Mouse (Mus musculus): ENCODE results near the gene Sart1.

Sart1 gene

GRCm38 (mm10) chr19:5388588-5389242, at the start of gene Sart1:
Gene Sart1, minus strand, starts transcription at chr19:5388703.
- peak; percentile 96 for DNase-seq (ENCODE audit: low spot score)

DNA sequence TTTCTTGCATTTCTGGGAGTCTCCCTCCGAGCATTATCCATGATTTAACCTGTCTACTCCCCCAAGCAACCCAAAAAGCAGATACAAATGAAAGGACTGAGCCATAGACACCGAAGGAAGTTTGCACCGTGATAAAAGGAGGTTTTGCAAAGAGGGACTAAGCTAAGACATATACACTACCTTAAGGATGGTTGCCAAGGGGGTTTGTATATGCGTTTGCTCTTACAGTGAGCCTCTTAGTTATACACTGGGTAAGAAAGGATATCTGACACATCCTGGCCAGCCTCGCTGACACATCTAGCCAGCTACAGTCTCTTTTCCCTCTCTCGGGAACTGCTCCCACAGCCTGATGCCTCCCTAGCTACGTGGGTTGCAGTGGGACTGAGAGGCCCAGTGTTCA, 45.4 kb upstream of the Sart1 start:
- DNase-seq (ENCODE audit: low spot score), result no peak

GRCm38 (mm10) chr19:5432992-5433852, 44.7 kb upstream of the Sart1 start:
- peak; percentile 65 for DNase-seq (ENCODE audit: low spot score)

- DNase-seq (ENCODE audit: low spot score), result no peak
Measured at GRCm38 (mm10) chr19:5431911-5432464, 43.5 kb upstream of the Sart1 start.

DNA sequence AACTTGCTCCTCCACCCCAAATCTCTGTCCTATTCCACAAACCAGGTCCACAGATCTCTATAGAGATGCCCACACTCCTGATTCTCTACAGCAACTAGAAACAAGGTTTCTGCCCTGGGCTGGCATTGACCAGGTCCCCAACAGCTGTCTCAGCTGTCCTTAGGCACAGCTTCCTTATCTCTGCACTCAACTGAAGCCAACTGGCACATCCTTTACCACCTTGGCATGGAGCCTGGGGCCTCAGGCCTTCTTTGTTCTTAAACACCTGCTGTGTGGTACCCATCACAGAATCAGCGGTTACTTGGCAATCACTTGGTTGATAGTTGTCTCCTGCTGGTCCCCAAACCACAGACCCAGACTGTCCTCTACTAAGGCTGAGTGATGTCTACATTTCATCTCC, 41.9 kb upstream of the Sart1 start:
- DNase-seq (ENCODE audit: low spot score), result no peak

GRCm38 (mm10) chr19:5429806-5430205, 41.3 kb upstream of the Sart1 start:
- DNase-seq (ENCODE audit: low spot score), result no peak

DNA sequence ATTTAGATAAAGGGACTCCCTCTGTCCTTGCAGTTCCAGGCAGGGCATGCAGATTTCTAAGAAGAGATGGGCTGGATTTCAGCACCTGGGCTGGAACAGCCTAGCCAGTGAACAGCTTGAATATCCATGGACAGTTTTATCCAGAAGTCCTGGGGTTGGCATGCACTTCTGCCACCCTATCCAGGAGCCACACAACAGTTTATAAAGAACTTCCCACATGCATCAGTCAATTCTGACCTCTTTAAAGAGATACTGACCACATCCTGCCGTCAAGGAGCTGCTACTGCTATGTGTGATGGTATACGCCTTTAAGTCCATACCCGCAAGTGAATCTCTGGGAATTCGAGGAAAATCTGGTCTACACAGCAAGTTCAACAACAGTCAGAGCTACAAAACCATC, 40.7 kb upstream of the Sart1 start:
- DNase-seq (ENCODE audit: low spot score), result no peak

- DNase-seq (ENCODE audit: low spot score), result peak; percentile 41
Measured at GRCm38 (mm10) chr19:5428083-5428482, 39.6 kb upstream of the Sart1 start.

DNA sequence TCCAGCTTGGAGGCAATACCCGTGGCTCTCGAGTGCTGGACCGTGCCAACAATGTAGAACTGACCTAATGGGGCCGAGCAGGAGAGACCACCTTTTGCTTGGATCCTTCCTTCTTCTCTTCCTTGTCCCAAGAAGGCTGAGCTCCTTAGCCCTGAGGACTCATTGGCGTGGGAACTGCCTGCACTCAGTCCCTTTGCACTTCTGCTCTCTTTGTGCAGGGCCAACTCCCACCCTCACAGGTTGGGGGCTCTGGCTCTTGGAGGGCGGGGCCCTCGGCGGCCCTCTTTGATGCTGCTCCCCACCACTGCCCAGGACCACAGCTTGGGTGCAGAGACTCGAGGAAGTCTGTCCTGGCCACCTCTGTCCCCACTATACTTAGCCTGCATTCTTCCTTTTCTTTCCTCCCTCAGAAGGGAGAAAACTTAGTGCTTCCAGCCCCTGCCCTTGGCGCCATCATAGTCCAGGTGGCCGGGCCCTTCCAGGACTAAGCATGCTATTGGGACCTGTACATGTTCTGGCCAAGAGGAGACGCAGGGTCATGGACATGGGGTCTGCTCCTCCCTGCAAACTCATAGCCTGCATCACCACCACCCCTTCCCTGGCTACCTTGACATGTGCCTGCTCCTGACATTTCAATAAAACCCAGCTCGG, 38.3 kb upstream of the Sart1 start:
- no peak for DNase-seq (ENCODE audit: low spot score)

DNA sequence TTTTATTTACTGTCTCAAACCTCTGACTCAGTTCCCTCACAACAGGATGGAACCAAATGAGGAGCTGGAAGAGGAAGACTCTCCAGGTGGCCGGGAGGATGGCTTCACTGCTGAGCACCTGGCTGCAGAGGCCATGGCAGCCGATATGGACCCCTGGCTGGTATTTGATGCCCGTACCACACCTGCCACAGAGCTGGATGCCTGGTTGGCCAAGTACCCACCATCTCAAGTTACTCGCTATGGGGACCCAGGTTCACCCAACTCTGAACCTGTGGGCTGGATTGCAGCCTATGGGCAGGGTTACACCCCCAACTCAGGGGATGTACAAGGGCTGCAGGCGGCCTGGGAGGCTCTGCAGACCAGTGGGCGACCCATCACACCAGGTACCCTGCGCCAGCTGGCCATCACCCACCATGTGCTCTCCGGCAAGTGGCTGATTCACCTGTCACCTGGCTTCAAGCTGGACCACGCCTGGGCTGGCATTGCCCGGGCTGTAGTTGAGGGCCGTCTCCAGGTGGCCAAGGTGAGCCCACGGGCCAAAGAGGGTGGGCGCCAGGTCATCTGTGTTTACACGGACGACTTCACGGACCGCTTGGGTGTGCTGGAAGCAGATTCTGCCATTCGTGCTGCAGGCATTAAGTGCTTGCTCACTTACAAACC, 37.5 kb upstream of the Sart1 start:
- DNase-seq (ENCODE audit: low spot score), result no peak

DNA sequence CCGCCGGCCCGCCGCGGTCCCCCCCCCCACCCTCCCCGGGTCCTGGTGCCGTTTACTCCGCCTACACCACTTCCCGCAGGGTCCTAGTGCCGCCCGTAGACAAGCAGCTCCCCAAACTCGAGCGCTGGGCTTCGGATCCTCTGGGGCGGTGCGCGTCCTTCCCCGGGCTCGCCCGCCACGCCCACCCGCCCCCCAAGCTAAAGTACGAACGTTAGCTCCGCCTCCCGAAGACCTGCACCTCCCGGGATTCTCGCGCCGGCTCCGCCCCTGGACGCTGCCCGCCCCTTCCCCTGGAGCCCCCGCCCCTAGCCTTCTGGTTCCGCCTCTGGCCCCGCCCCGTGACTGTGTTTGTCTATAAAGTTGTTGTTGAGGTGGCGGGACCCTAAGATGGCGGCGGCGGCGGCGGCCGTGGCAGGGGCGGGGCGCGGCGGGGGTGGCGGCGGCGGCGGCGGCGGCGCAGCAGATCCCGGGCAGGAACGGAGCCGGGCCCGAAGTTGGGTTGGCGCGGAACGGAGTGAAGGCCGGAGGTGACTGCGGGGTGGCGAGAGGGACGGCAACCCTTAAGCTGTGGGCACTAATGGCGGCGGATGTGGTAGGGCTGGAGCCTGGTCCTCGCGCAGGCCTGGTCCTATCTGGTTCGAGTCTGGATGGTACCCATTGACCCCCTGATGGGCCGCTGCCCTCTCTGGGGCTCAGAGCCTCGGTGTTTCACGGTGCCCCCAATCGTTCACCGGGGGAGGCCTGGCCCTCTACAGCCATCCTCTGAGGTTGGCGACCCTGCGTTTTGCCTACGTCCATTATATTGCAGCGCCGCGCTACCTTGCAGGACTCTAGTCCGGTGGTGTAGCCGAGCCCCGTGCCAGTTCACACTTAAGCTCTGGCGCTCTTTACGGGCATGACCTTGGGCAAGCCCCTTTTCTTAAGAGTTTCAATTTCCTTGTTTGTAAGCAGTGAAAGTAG, 36.6 kb upstream of the Sart1 start, which contains the start of the genes Drap1 and AI837181:
Gene Drap1 (minus strand): TSS at position 198 of the 960 bp plus-strand sequence.
Gene AI837181 (plus strand): TSS at position 363 of the 960 bp plus-strand sequence.
- peak; percentile 89 for DNase-seq (ENCODE audit: low spot score)

- DNase-seq (ENCODE audit: low spot score), result peak; percentile 66
Measured at GRCm38 (mm10) chr19:5424092-5424781, 35.7 kb upstream of the Sart1 start.

GRCm38 (mm10) chr19:5423561-5423960, 35.1 kb upstream of the Sart1 start:
- DNase-seq (ENCODE audit: low spot score), result no peak

DNA sequence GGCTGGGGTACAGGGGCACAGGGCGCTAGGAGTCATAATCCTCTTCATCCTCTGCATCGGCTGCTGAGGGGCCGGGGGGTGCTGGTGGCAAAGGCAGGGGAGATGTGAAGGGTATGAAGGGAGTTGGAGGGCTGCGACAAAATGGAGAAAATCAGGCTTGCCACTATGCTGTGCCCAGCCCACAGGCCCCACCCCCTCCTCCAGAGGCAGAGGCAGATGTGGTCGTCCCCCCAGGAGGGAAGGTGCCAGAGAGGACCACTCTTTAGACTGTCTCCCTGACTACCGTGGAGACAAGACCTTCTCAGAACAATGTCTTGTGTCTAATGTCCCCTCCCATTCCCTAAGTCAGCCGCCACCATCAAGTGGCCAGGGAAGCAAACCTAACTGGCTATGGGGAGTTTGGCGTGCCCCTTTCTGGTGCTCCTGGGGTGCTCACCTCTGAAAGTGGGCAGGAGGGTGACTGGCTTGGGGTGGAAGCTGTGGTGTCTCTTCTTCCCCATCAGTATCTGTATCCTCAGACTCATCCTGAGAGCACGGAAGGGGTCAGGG, 34.5 kb upstream of the Sart1 start:
- DNase-seq (ENCODE audit: low spot score), result no peak

DNA sequence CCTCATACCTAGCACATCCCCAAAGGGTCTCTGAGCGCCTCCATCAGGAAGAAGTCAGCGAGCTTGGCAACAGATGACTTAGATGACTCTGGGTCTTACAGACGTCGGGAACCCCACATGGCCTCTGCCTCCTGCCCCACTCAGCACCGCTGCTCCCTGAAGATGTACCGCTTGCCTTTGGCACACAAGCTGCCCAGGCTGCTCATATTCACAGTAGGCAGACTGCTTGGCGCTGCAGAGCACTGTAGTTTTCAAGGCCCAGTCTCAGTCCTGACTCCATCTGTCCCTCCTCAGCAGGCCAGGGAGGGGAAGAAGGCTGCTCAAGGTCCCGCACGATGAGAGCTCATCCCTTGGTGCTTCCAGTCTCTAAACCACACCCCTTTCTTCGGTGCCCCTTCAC, 33.8 kb upstream of the Sart1 start:
- no peak for DNase-seq (ENCODE audit: low spot score)

- no peak for DNase-seq (ENCODE audit: low spot score)
Measured at GRCm38 (mm10) chr19:5421784-5422183, 33.3 kb upstream of the Sart1 start.

DNA sequence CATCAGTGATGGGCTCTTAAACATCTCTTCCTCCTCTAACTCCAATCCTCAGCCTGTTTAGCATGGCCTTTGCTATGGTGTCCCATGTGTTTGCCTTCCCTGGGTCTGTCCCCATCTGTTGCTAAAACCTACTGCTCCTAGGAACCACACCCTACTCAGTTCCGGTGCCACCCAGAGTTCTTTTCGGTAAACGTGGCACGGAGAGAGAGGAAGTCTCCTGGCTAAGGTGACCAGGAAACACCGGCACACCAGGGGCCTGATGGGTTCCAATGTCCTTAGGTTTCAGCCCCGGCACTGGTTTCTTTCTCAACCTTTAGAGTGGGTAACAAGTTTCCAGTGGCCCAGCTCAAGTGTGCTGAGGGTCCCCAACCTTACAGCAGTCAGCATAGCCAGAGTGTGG, 32.1 kb upstream of the Sart1 start:
- no peak for DNase-seq (ENCODE audit: low spot score)

- DNase-seq (ENCODE audit: low spot score), result no peak
Measured at GRCm38 (mm10) chr19:5419630-5420029, 31.1 kb upstream of the Sart1 start.

DNA sequence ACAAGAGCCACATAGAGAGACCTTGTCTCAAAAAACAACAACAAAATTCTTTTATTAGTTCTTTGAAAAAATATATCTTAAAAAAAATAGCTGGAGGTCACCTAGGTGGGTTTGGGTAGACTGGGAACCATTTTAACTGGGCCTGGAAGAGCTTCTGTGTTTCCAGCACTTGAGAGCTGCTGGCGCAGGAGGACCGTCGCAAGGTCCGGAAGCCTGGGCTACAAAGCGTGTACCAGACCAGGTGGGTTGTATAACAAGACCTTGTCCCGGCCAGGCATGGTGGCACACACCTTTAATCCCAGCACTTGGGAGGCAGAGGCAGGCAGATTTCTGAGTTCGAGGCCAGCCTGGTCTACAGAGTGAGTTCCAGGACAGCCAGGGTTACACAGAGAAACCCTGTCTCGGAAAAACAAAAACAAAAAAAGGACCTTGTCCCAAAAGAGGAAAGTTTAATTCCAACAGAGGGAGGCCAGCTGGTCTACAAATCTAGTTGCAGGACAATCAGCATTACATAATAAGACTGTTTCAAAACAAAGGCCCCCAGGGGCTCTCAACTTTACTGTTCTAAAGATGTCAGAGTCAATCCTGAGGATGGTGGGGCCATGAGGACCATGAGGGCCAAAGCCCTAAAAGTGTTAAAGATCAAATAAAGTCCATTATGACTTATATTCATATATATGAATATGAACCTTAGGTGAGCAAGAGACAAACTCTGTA, 30.4 kb upstream of the Sart1 start:
- no peak for DNase-seq (ENCODE audit: low spot score)
